Mouse (Mus musculus): ENCODE results near the gene Mybpc3. TPM values are rescaled to one million over a fixed set of nuclear protein-coding genes. Genes with fewer than 3 reads are reported as not detected.
A peak's percentile ranks its signal among the peaks of the same experiment; 100 is the strongest.

The Mybpc3 gene
- total RNA-seq (2021) = under 1 TPM; 0.22 to 0.31 TPM
- long read RNA-seq, experiment 1 = 0 reads
- long read RNA-seq, experiment 2 = 0 reads

DNA sequence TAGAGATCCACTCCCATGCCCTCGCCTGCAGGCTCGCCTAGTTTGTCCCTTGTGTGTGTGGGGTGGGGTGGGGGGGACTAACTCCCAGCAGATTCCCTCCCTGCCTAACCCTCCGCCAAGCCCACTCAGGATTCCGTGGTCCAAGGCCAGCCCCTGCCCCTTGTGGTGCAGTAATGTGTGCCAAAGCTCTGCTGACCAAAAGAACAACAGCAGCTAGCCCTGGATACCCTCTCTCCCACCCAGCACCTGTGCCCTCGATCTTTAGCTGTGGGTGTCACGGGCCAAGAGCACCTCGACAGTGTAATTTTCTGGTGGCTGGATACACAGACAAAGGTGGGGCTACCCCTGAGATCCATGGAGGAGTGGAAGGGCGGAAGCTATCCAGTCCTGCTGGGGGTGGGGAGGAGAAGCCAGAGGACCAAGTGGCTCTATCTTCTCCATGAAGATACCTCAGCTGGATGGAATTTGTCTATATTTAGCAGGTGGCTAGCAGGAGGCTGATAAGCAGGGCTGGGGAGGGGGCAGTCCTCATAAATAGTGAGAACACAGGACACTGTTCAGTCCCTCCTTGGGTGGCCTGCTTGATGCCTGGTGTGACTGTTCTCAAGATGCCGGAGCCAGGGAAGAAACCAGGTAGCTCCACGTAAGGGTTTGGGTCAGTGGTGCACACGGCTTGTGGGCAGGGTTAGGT lies at the start of gene Mybpc3:
Mybpc3 (plus strand) TSS at position 560 of the 691 bp plus-strand sequence.
- no peak for DNase-seq (ENCODE audit: low spot score in 2 of 2)

DNA sequence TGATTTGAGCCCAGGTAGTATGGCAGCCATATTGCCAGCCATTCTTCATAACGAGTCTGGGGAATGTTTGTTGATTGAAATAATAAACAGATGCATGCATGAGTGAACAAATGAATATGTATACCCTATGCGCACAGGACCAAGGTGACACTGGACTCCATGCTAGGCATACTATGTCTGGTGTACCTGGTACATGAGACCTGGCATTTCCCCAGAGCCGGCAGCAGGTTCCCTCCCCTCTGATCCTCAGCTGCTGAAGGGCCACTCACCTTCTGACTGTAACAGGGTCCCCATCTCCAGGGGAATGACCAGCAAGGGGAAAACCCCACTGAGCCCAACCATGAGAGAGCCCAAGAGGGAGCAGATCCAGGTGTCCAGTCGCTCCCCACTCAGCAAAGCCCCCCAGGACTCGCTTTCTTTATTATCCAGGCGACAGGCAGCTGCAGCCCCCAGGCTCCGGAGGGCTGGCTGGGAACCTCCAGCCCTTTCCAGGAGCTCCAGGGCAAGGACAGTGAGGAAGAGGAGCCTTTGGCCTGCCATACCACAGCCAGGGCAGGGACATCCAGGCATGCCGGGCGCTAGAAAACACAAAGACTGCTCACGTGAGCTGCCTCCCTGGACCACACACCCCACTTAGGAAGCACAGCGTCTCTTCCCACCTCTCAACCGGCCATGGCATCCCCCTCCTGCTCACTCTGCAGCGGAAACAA lies 49.6 kb upstream of the Mybpc3 start:
- no peak for DNase-seq (ENCODE audit: low spot score in 2 of 2)

DNA sequence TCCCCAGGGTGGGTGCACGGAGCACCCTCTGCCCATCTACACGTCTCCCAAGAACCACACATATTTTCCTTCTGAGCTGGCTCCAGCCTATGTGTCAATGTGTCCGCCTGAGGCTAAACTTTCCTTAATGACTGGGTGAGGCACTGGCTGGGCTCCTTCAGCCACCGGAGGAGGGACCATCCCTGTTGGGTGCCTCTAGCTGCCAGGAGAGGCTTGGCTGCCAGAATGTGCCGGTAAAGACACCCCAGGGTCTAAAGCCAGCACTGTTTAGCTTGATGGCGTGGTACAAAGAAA lies 49.1 kb upstream of the Mybpc3 start:
- DNase-seq (ENCODE audit: low spot score in 2 of 2) = no peak

DNA sequence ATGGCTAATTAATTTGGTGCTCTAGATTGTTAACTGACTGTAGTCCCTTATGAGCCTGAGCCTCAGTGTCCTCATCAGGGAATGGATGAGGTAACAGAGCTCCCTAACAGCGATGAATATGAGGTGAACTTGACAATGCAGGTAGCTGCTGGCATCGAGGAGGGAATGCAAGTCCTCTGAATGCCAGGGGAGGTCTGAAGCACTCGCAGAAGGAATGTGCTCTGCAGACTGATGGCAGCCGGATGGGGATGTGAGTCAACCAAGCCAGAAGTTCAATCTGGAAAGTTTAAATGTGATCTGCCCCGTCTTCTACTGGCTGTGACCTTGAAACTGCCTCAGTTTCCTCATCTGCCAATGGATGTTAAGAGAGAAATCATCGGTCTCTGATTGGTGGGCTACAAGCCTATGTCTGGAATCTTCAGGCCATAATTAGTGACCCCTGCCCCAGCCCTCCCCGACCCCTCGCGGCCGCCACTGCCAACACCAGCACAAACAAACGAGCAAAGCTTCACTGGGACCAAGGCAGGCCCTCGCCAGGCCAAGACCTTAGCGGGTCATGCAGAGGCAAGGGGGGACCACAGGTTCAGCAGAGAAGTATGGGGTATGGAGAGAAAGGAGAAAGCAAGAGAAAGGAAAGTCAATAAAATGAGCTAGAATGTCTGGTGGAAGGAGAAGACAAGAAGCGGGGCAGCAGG lies 48.5 kb upstream of the Mybpc3 start:
- no peak for DNase-seq (ENCODE audit: low spot score in 2 of 2)

DNA sequence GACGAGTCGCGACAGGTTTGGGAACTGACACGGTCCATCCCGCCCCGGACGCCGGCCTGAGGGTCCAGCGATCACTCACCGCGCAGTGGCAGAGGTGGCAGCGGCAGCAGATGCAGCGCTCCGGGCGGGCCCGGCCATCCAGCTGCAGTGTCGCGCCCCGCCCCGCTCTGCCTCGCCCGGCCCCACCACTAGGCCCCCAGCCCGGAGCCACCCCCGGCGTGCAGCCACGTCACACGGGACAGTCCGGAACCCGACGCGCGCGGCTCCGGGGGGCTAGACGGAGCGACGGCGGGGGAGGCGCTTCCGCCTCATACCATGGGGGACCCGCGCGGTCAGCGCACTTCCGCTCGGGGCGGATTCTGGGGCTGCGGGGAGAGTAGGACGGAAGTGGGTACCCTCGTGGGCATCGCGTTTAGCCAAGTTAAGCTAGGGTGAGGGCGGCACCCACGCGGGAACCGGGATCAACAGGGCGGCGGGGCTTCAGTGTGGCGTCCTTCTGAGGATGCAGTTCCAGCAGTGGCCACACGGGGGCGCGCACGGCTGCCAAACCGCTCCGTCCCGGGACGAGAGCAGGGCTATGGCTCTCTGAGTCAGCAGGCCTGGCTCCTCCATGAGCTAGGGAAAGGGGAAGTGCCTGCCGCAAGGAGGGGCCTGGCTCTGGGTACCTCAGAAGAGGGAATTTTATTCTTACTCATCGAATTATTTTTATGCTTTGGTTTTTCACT lies 47.7 kb upstream of the Mybpc3 start, which contains the start of gene Slc39a13:
Slc39a13 (minus strand) TSS at position 342 of the 725 bp plus-strand sequence.
- peak; percentile 97 to 98 for DNase-seq (ENCODE audit: low spot score in 2 of 2)

DNA sequence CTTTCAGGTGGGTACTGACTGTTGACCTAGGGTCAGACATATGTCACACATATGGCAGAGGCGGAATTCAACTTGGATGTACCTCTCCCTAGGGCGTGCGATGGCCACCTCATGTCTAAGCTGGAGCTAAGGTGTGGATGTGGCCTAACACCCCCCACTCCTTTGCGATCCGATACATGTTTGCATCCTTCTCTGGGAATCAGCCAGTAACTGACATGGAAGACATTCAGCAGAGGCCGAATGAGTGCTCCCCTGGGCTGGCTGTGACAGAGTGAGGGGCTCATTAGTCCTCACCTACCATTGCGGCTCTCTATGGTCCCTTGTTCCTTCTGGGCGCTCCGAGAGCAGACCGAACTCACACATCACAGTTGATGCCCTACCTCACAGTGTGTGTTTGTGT lies 46.9 kb upstream of the Mybpc3 start:
- DNase-seq (ENCODE audit: low spot score in 2 of 2) = no peak

DNA sequence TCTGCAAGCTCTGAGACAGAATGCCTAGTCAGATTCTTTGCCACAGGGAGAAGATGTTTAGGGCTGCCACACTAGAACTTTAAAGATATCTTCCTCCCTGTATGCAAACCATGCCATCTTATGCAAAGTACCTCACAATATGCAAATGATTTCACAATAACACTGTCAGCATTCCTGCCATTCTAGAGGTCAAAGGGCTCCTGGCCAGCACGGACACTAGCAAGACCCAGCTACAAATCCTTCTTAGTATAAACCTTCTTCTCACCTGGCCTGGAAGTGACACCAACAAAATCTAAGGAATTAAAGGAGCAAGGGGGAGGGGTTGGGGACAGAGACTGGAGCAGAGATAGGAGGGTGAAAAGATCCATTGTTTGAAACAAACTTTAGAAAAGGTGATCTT lies 45.9 kb upstream of the Mybpc3 start:
- no peak for DNase-seq (ENCODE audit: low spot score in 2 of 2)

DNA sequence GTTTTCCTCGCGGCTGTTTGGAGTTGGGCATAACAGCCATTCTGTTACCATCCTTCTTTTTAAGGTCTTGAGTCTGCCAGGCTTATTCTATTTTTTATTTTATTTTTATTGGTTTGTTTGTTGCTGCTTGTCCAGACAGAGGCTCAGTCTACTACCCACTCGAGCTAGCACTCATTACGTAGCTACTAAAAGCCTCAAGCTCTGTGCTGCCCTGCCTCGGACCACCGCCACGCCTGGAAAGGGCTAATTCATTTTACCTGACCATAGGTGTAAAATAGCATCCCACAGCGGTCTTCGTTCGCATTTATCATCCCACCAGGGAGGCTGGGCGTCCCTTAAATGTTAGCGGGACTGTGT lies 40.0 kb upstream of the Mybpc3 start:
- DNase-seq (ENCODE audit: low spot score in 2 of 2) = no peak

DNA sequence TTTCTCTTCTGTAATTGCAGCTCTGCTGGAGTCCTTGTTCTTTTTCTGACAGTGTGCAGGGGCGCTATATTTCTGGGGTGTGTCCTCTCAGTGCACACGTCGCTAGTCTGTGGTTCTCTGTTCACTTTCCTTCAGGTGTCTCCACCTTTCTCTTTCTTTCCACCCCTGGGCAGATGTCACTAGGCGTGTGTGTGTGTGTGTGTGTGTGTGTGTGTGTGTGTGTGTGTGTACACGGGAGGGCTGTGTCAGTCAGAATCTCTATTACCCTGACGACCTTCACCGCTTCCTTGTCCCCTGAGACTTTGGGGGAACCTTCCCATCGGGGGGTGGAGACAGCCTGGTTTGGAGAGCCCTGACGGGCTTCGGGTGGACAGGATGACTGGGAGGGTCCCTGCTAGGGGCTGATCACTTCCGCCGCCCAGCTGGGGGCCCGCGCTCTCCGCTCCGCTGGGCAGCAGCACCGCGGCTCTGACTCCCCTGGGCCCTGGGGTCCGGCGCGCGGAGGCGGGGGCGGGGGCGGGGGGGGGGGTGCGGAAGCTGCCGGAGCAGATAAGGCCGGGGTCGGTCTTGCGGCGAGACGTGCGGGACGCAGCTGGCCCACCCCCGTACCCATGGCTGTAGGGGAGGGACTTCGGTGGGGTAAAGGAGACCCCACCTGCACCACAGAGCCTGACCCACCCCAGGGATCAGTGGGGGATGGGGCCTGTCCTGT lies 39.5 kb upstream of the Mybpc3 start:
- no peak for DNase-seq (ENCODE audit: low spot score in 2 of 2)

DNA sequence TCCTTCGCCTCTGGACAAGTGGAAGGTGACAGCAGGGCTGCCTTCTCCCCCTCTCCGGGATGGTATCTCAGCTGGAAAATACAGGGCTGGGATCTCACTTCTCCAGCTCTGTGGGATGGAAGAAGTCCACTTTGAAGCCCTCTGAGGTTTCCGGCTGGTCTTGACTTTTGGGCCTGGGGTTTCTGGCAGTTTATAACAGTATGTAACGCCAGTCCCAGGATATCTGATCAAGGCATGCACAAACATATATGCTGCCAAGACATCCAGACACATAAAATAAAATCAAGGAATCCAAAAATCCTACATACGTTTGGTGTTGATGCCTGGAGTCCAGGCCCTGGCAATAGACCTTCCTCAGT lies 38.9 kb upstream of the Mybpc3 start:
- DNase-seq (ENCODE audit: low spot score in 2 of 2) = no peak

DNA sequence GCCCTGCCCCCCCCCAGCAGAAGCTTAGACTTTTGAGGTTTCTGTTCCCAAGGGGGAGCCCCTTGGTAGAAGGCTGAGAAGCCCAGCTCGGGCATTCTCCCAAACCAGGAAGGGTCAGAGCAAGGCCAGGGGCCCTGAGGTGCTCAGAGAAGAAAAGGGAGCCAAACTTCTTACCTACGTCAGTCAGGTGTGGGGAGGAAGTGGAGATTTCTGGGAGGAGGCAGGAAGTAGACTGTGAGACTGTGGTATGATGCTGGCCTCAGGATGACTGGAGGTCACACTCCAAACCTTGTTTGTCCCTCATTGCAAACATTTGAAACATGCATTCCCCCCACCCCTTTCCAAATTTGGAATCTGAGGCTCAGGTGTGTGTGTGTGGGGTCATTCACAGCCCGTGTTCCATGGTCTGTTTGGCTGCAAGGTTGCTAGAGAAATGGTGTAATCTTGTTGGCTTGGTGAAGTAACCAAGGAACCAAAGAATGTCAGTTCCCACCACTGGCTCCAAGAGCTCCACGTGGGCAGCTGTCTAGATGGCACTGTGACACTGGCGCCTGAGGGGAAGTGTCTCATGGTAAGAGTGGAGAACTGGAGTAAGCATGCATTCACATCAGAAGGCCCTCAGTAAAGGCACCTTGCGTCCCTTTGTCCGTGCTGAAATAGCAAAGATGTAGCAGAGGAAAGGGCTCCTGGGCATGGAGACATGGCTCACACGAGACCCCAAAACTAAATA lies 37.0 kb upstream of the Mybpc3 start:
- DNase-seq (ENCODE audit: low spot score in 2 of 2) = no peak

DNA sequence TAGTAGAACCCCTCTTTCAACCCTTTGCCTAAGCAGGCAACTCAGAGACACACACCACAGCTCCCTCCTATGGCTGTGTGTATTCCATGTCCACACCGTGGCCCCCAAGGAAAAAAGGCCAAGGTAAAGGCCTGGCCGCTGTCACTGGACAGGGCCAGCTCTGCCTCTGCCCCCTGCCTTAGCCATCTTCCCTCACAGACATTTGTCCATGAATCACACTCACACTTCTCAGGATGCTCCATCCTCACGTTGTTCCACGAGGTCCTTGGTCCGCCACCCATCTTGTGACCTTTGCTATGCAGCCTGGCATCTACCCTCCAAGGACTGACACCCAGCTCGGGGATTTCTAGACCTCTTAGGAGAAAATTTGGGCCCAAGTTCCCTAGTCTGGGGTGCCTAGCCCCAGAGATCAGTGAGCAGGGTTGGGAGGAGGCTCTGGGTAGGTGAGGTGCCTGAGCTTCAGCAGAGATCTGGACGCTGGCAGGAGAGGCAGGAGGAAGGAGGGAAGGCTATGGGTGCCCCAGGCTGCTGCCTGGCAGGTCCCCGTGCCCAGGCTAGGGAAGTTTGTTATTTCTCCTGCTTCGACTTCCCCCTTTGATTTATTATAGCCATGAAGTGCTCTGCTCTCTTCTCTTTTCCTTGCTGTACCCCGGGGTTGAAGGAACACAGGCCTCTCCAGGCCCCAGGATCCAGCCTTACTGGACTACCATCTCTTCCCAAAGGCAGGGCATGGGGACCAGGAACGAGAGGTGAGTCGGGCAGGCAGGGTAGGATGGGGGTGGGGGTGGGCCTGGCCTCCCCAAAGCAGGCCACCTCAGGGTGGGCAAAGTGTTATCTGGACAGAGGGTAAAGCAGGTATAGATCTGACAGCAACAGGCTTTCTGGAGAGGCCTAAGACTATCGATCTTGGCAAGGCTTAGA lies 35.9 kb upstream of the Mybpc3 start, which contains the start of gene Spi1:
Spi1 (plus strand) TSS at position 616 of the 921 bp plus-strand sequence.
- no peak for DNase-seq (ENCODE audit: low spot score in 2 of 2)

DNA sequence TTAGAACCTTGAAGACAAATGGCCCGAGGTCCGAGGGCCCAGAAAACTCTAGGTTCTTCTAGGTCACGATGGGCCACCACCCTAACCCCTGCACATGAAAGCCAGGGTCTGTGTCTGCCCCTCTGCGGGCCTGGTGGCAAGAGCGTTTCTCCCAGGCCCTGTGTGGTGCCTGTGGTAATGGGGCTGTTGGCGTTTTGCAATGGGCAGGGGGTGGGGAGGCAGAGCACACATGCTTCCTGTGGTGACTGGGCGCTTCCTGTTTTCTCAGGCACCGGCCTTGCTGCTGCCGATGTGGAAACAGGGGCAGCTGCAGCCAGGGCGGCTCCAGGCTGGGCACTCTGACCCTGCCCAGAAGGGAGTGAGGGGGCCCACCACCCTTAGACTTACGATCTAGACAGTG lies 35.1 kb upstream of the Mybpc3 start:
- DNase-seq (ENCODE audit: low spot score in 2 of 2) = no peak

DNA sequence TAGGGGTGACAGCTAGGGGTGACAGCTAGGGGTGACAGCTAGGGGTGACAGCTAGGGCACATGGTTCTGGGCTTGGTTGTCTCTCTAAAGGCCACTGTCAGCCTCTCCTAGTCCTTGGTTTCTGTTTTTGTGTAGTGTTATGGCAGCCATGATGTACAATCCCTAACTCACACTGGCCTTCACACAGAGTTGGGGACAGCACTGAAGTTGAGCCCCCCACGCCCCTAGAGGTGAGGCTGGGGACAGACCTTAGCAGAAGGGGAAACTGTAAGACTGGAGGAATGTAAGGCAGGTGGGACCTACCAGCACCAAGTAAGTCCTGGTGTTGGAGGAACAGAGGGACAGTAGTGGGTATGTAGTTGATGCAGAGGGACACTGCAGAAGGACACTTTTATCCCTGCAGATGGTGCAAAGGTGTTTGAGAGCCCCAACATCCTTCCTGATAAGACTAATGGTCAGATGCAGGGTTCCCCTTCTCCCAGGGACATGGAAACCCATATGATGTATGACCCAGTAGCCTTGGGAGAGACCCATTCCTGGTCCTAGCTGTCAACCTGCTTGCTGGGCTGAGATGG lies 34.5 kb upstream of the Mybpc3 start:
- no peak for DNase-seq (ENCODE audit: low spot score in 2 of 2)

DNA sequence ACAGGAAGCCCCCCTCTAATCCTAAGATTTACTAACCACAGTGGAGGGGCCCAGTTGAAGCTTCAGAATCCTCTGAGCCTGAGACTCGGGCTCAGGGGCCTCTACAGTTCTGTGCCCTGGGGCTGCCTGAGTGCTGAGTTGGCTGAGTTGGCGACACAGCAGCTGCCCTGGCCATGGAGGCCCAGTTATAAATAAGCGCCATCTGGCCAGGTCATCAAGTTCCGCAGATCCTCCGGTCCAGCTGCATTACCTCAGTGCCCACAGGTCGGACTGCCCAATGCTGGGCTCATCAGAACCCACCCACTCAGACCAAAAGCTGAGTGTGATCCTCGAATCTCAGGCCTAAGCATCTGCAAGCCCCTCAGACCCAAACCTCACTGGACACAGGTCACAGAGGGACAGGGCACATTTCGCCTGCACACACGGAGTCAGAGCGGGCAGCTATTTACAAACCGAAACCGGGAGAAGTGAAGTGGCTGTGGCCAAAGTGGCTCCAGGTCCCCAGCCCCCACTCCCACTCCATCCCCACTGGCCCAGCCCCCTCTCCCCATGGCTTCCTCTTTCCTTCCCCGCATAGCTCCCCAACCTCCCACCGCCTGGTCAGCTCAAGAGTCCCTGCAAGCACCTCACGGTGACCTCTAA lies 33.6 kb upstream of the Mybpc3 start:
- DNase-seq (ENCODE audit: low spot score in 2 of 2) = peak in 1 of 2 experiments; percentile 65

DNA sequence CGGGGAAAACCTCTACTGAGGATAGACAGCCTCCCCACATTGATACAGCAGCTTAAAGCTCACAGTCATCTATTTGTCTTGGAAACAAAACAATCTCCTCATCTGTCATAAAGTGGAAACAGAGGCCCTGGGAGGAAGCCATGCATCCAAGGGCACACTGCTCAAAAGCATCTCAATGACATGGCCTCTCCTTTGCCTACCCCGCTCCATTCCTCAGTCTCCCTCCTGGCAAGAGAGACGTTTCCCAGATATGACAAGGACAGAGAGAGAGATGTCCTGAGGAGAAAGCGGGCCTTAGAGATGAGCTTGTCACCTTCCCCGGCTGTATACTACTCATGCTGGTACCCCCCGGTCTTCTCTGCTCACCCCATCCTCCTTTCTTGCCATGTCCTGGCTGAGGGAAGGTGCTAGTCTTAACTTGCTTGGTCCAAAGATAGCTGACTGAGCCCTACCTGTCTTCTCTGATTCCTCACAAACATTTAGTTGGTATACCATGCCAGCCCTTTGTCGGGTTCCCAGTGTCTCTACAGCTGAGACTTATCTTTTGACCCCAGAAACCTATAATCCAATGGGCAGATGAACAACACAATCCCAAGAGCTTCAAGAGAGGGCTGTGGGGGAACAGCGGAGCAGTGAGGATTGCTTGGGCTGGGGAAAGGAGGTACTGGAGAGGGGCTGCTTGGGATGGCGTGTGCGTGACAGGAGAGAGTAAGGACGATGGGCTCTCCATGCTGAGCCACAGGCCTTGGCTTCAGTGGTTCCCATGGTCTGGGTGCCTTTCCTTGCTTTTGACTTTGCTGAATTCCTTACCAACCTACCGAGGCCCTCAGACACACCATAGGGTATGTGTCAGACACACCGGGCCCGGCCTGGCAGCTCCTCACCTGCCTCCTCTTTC lies 32.2 kb upstream of the Mybpc3 start:
- no peak for DNase-seq (ENCODE audit: low spot score in 2 of 2)

Data from gastrocnemius, postnatal 4 days (tissue).